Mouse (Mus musculus) heart, embryonic 11.5 days (tissue): ENCODE measurements at regions not wholly inside any gene's neighbourhood (a gene's known extent, or its start where the extent isn't known, plus 50 kb on each side); places are given as distances from the start of the nearest gene placed in this dataset.

Experiments used
- ATAC-seq: fragments of 200-750 bp; cut with Nextera tagmentation; replicated peaks from 2 replicates; pipeline ENCODE4 v1.8.0; 2017; ENCODE audit warnings: moderate library complexity; ENCODE audit not compliant: insufficient number of reproducible peaks, low FRiP score, low TSS enrichment
- H3K27ac ChIP-seq: fragments of 300-500 bp; sonication (generic); 2 replicates; pipeline ENCODE4 v1.5.1; 2014; ENCODE audit warnings: mild to moderate bottlenecking, low read depth, low read length
- H3K27me3 ChIP-seq: fragments of 300-500 bp; sonication (generic); 2 replicates; pipeline ENCODE4 v1.6.1; 2014; ENCODE audit warnings: mild to moderate bottlenecking, low read length, mixed read lengths; ENCODE audit not compliant: control insufficient read depth, insufficient read depth
- H3K36me3 ChIP-seq: fragments of 300-500 bp; sonication (generic); 2 replicates; pipeline ENCODE4 v1.6.1; 2014; ENCODE audit warnings: mild to moderate bottlenecking, low read length, moderate library complexity, mixed read lengths; ENCODE audit not compliant: control insufficient read depth, insufficient read depth
- H3K4me1 ChIP-seq: fragments of 300-500 bp; sonication (generic); 2 replicates; pipeline ENCODE4 v1.6.1; 2014; ENCODE audit warnings: low read length; ENCODE audit not compliant: control insufficient read depth, insufficient read depth
- H3K4me2 ChIP-seq: fragments of 300-500 bp; sonication (generic); 2 replicates; pipeline ENCODE4 v1.6.1; 2014; ENCODE audit warnings: mild to moderate bottlenecking, moderate library complexity
- H3K4me3 ChIP-seq: fragments of 300-500 bp; sonication (generic); 2 replicates; pipeline ENCODE4 v1.5.1; 2014; ENCODE audit warnings: low read depth, low read length
- H3K9ac ChIP-seq: fragments of 300-500 bp; sonication (generic); 2 replicates; pipeline ENCODE4 v1.6.1; 2014; ENCODE audit warnings: mild to moderate bottlenecking, low read depth, low read length, moderate library complexity
- H3K9me3 ChIP-seq: fragments of 300-500 bp; sonication (generic); replicated peaks from 2 replicates; pipeline ENCODE4 v1.6.1; 2016; ENCODE audit warnings: low read length; ENCODE audit not compliant: control insufficient read depth
- WGBS: fragments of 180-500 bp; shearing (Covaris S2); extraction: QIAGEN DNeasy Blood & Tissue Kit; methylation state at CpG from one replicate; pipeline ENCODE4 v1.1.7; 2014; ENCODE audit not compliant: insufficient replicate concordance; 5-methylcytosine and 5-hydroxymethylcytosine counted together

DNA sequence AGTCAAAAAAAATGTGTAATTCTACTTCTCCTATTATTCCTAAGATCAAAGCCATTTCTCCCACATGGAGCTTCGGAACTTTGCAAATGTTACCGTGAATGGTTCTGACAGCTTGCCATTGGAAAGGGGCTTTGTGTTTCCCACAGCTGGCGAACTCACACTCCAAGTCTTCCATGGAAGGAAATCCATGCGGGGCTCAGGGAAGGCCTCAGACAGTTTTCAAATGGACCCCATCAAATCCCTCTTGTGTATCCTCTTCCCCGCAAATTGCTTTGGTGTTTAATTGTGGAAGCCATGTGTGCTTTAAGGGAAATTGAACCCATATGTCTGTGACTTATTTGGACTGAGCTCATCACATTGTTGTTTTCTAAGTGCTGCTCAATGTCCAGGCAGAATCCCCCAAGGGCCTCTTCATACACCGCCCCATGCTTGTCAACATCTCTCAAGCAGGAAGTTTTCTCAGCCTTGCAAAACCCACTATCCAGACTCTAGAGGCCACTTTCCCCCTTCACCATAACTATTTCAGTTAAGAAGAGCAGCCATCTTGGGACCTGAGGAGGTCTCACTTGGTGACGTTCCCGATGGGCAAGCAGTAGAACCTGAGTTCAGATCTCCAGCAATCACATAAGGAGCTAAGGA is 310.1 kb upstream of the Prkcq start:
- ATAC-seq = no peak
- no peaks in the 10 kb centered on the region for H3K36me3 ChIP-seq
- no peak overlapping the region for H3K4me3 ChIP-seq
- no peak overlapping the region for H3K9ac ChIP-seq
- no peaks in the 10 kb centered on the region for H3K27me3 ChIP-seq
- H3K9me3 ChIP-seq = no peaks in the 10 kb centered on the region
- H3K4me1 ChIP-seq = no peaks in the 10 kb centered on the region
- no peak overlapping the region for H3K4me2 ChIP-seq
- H3K27ac ChIP-seq = no peak overlapping the region
- 82% methylated on average over 8 of the region's 8 CpGs for WGBS

DNA sequence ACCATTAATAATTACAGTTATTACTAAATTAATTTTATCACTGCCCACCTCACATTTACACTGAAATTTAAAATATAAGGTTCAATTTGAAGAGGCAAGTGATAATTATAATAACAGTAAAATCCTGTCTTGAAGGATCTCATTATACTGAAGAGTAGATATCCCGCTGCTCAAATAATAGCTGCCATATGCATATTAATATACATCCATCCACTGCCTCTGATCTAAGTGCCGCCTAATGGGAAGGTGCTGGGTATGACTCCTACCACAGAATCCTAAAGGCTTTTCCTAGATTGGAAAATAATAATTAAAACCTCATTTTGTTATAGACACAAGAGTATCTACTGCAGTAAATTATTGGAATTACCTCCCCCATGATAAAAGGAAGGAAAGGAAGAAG is 307.5 kb upstream of the Prkcq start:
- Histone ChIP-seq H3K9me3 (no peaks in the 10 kb centered on the region), H3K36me3 (no peaks in the 10 kb centered on the region), H3K4me2 (no peak overlapping the region), H3K27ac (no peak overlapping the region), H3K4me3 (no peak overlapping the region), H3K9ac (no peak overlapping the region), H3K27me3 (no peaks in the 10 kb centered on the region), H3K4me1 (no peaks in the 10 kb centered on the region)
- no peak for ATAC-seq
- WGBS = 81% methylated on average over 2 of the region's 2 CpGs

DNA sequence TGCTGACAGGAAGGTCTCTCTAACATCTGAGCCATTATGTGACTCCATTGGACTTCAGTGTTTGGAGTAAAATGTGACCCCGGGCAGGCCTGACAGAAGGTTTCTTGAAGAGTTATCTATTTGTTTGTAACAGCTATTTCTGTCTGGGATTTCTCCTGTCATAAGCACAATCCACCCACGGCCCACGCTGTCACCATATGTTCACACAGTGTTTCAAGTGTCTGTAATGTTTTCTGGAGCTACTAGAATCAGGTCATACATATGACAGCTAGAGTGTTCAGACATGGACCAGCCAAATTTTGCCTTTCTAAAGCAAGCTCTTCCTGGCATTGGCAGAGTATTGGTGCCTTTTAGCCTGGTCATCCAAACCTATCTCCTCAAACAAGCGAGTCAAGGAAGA is 297.6 kb upstream of the Prkcq start:
- WGBS = 78% methylated on average over 4 of the region's 4 CpGs
- Histone ChIP-seq H3K4me2 (no peak overlapping the region), H3K4me1 (no peaks in the 10 kb centered on the region), H3K9me3 (no peaks in the 10 kb centered on the region), H3K36me3 (no peaks in the 10 kb centered on the region), H3K27me3 (no peaks in the 10 kb centered on the region), H3K27ac (no peak overlapping the region), H3K4me3 (no peak overlapping the region), H3K9ac (no peak overlapping the region)
- ATAC-seq = no peak

DNA sequence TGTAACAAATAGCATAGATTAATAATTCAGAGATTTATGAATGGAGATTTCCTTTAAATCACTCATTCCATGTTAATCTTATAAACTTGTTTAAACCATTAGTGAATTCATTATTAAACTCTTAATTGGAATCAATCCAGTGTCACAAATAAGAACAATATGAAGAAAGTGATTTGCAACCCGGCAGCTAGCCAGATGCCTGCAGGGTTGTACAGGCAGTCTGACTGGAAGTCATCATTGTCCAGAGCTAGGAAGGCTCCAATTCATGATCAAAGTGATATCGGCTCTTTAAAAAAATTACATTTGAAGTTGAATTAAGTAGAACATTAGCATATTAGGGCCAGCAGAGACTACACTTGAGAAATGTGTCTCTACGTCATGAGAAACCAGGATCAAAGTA is 270.0 kb upstream of the Prkcq start:
- H3K4me2 ChIP-seq = no peak overlapping the region
- no peaks in the 10 kb centered on the region for H3K36me3 ChIP-seq
- no peak overlapping the region for H3K9ac ChIP-seq
- H3K4me3 ChIP-seq = no peak overlapping the region
- no peaks in the 10 kb centered on the region for H3K9me3 ChIP-seq
- no peaks in the 10 kb centered on the region for H3K27me3 ChIP-seq
- H3K27ac ChIP-seq = no peak overlapping the region
- WGBS = 81% methylated on average over 3 of the region's 3 CpGs
- no peaks in the 10 kb centered on the region for H3K4me1 ChIP-seq
- no peak for ATAC-seq

DNA sequence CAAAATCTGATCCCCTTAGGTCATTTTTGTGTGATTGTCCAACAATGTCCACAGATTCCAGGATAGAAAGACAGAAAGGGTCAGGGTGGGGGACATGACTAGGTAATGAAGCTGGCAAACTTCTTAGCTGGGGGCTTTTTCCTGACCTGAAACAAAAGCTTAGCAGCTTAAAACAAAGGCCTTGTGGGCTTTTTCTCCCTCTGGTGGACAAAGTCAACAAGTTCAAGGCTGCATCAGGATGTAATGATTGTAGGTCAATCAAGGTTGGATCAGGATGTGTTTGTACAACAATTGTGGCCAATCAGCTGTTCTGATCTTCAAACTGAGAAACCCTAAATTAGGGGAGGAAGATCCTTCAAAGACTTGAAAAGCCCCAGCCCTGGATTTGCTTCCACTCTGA is 252.0 kb upstream of the Prkcq start:
- Histone ChIP-seq H3K9me3 (no peaks in the 10 kb centered on the region), H3K4me3 (no peak overlapping the region), H3K9ac (no peak overlapping the region), H3K36me3 (no peaks in the 10 kb centered on the region), H3K27me3 (no peaks in the 10 kb centered on the region), H3K27ac (no peak overlapping the region), H3K4me1 (no peaks in the 10 kb centered on the region), H3K4me2 (no peak overlapping the region)
- ATAC-seq = no peak

DNA sequence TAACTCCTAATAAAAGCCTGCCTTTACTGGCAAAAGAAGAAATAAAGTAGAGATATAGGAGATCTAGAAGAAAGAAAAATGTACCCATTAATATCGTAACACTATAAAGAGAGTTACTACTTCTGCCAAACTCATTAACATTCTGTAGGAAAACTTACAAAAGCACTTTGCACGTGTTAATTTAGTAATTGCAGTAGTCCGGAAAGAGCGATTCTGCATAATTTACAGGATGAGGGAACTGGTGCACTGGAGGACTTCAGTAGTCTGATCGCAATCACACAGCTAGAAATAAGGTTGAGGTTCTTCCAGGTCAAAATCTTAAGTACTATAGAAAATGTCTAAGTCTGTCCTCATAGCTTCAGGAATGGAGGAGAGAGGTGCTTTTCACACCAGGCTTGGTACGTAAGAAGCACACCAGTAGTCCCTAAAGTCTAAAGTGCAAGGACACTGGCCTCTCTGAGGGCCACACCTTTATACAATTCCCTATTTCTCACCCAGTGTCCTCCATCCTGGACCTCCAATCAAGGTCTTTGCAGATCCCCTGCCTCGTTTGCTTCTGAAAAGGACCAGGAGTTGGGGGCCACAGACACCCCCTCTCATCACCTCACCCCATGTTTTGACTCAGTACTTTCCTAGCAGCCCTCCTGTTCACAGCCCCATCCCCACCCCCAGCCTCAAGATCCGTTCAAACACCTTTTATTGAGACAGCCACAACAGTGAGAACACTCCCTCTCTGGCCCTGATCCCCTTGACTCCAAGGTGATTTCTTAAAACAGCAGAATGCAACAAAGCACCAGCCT is 251.0 kb upstream of the Prkcq start:
- Histone ChIP-seq H3K27me3 (no peaks in the 10 kb centered on the region), H3K9ac (no peak overlapping the region), H3K36me3 (no peaks in the 10 kb centered on the region), H3K9me3 (no peaks in the 10 kb centered on the region), H3K4me1 (no peaks in the 10 kb centered on the region), H3K4me3 (no peak overlapping the region), H3K27ac (no peak overlapping the region), H3K4me2 (no peak overlapping the region)
- ATAC-seq = no peak
- WGBS = 56% methylated on average over 8 of the region's 8 CpGs

DNA sequence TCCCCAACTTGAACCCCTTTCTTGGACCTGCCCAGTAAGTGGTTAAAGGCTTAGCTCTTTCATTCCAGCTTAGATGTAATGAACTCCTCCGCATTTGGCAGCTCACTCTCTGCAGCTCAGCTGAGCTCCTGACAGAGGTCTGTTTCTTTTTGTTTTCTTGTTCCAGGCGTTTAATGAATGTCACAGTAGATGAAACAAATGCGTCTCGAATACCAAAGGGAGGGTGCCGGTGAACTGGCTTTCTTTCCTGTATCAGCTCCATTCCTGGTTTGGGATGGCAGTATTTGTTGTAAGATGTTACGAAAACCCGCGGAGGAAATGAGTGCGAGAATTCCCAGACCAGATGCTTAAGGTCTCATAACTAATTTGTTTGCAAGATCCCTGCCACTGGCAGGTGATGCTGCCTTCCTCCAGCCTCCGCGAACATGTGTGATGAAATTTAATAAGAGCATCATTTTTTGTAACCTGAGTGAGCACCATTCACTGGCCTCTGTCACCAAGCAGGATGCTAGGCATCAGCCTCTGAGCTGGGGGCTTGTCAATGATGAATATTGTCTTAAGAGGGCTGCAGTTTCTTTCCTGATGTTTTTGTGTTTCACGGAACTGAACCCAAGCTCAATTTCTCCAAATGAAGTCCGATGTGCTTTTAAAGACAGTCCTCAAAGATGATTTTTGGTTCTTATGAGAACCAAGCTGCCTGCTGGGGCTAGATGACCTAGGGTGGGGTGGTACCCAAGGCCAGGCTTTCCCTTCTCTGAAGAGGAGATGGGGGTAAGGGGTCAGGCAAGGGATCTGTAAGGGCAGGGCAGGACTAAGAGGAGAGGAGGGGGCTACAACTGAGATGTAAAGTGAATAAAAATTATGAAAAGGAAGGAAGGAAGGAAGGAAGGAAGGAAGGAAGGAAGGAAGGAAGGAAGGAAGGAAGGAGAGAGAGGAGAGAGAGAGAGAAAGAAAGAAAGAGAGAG is 250.1 kb upstream of the Prkcq start:
- H3K9ac ChIP-seq = no peak overlapping the region
- H3K4me3 ChIP-seq = no peak overlapping the region
- no peaks in the 10 kb centered on the region for H3K9me3 ChIP-seq
- no peaks in the 10 kb centered on the region for H3K27me3 ChIP-seq
- no peak for ATAC-seq
- 35% methylated on average over 13 of the region's 13 CpGs for WGBS
- no peaks in the 10 kb centered on the region for H3K4me1 ChIP-seq
- no peaks in the 10 kb centered on the region for H3K36me3 ChIP-seq
- H3K4me2 ChIP-seq = no peak overlapping the region
- H3K27ac ChIP-seq = no peak overlapping the region

DNA sequence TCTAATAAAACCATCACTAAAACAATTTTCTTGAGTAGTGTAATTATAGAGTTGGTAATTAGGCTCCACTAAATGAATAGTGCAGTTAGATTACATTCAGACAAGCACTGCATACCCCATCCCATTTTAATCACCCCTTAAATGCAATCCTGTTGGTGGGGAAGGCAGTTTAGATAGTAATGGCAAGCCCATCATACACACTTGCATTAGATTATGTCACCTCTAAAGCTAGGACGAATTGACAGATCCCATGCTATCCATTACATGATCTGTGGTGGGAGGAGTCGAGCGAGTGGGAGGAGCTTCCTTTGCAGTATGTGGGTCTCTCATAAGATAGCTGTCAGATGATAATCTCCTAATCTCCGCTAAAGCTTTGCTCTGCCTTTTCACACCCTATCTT is 247.9 kb upstream of the Prkcq start:
- ATAC-seq = no peak
- no peak overlapping the region for H3K4me3 ChIP-seq
- 58% methylated on average over 4 of the region's 4 CpGs for WGBS
- no peak overlapping the region for H3K27ac ChIP-seq
- H3K36me3 ChIP-seq = no peaks in the 10 kb centered on the region
- H3K9me3 ChIP-seq = no peaks in the 10 kb centered on the region
- no peaks in the 10 kb centered on the region for H3K4me1 ChIP-seq
- H3K27me3 ChIP-seq = no peaks in the 10 kb centered on the region
- H3K4me2 ChIP-seq = no peak overlapping the region
- H3K9ac ChIP-seq = no peak overlapping the region
